Mouse (Mus musculus): Measurements from ENCODE around the gene Rasd1.

Rasd1 gene

GRCm38 (mm10) chr11:59964818-59965217 is at the start of gene Rasd1:
Gene Rasd1, minus strand, starts transcription at chr11:59964944.
- peak; percentile 60 to 66 for DNase-seq

GRCm38 (mm10) chr11:60011516-60011915 is 46.8 kb upstream of the Rasd1 start:
- DNase-seq, result no peak

- DNase-seq, result no peak
Measured at GRCm38 (mm10) chr11:60009451-60009850, 44.7 kb upstream of the Rasd1 start.

GRCm38 (mm10) chr11:60005866-60006265 is 41.1 kb upstream of the Rasd1 start:
- DNase-seq, result no peak

- no peak for DNase-seq
Measured at GRCm38 (mm10) chr11:60004716-60005115, 40.0 kb upstream of the Rasd1 start.

GRCm38 (mm10) chr11:60003811-60004210 is 39.1 kb upstream of the Rasd1 start:
- no peak for DNase-seq

- DNase-seq, result no peak
Measured at GRCm38 (mm10) chr11:60001231-60001980, 36.7 kb upstream of the Rasd1 start.

- DNase-seq, result no peak
Measured at GRCm38 (mm10) chr11:59994318-59994717, 29.6 kb upstream of the Rasd1 start.

- no peak for DNase-seq
Measured at GRCm38 (mm10) chr11:59991365-59991764, 26.6 kb upstream of the Rasd1 start.

GRCm38 (mm10) chr11:59989406-59989805 is 24.7 kb upstream of the Rasd1 start:
- DNase-seq, result no peak

- DNase-seq, result no peak
Measured at GRCm38 (mm10) chr11:59977831-59978230, 13.1 kb upstream of the Rasd1 start.

GRCm38 (mm10) chr11:59975241-59975640 is 10.5 kb upstream of the Rasd1 start:
- DNase-seq, result no peak

GRCm38 (mm10) chr11:59973389-59973788 is 8.6 kb upstream of the Rasd1 start:
- DNase-seq, result no peak

- no peak for DNase-seq
Measured at GRCm38 (mm10) chr11:59971691-59972090, 6.9 kb upstream of the Rasd1 start.

GRCm38 (mm10) chr11:59970780-59971179 is 6.0 kb upstream of the Rasd1 start:
- no peak for DNase-seq

GRCm38 (mm10) chr11:59967765-59968164 is 3.0 kb upstream of the Rasd1 start:
- no peak for DNase-seq

GRCm38 (mm10) chr11:59966102-59966483 is 1.3 kb upstream of the Rasd1 start:
- no peak for DNase-seq

GRCm38 (mm10) chr11:59965227-59966101 is 720 bp upstream of the Rasd1 start:
- DNase-seq, result peak; percentile 59 to 64

- DNase-seq, result peak; percentile 5 to 18
Measured at GRCm38 (mm10) chr11:59964163-59964758, 483 bp downstream of the Rasd1 start.

- no peak for DNase-seq
Measured at GRCm38 (mm10) chr11:59963364-59964162, 1.2 kb downstream of the Rasd1 start.

- DNase-seq, result no peak
Measured at GRCm38 (mm10) chr11:59962590-59962989, 2.2 kb downstream of the Rasd1 start.

GRCm38 (mm10) chr11:59961338-59961875 is 3.3 kb downstream of the Rasd1 start:
- no peak for DNase-seq

All from thymus, postnatal 36 days (tissue).